Mouse (Mus musculus): ENCODE measurements around the gene Ssu72. TPM values are rescaled to one million over a fixed set of nuclear protein-coding genes. Genes with fewer than 3 reads are reported as not detected.

Gene Ssu72
- total RNA-seq (2012; rRNA removed), result 169 and 172 TPM in 2 replicates
- total RNA-seq (2014; rRNA removed), result 245 TPM in 2 replicates
- 140 and 160 TPM in 2 replicates for polyA plus RNA-seq (2012; ENCODE audit: insufficient read length, low read depth)

DNA sequence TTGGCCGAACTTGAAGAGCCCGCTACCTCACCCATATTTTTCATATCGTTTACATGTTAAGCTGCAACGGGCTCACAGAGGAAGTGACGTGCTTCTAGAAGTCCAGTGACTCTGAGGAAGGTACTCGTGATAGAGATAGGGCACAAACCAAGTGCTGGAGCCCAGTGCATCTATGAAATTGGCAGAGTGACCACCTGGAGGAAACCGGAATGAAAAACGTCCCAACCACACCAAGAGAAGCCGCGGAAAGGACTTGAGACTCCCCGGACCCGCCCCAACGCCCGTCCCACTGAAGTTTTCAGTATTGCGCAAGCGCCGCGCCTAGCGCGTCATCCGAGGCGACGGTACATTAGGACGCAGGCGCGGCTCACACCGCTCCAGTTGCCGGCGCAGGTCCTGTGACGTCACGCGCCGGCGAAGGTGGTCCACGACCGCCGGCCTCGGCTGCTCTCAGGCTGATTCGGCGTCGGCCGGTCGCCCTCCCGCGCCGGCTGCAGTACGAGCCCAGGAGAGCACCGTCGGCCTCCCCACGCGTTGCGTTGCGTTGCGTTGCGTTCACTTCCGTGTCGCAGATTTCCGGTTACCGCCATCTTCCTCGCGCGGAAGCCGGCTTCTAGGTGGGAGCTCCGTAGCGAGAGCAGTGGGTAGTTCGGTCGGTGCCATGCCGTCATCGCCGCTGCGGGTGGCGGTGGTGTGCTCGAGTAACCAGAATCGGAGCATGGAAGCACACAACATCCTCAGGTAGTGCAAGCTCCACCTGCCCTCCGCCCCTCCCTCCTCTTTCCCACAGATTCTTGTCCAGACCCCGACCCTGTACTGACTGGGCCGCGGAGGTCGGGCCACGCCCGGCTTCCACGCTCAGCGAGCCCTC lies at the start of gene Ssu72:
Gene Ssu72 (plus strand): TSS at position 80 of the 871 bp plus-strand sequence.
- in situ Hi-C loops (cut with MboI; ENCODE audit: low pct_ligation_motif_present, low pct_unique_long_range_greater_than_20kb, low sequenced_read_pairs) (no loop called here), dilution Hi-C loops (cut with MboI; ENCODE audit: extremely low pct_ligation_motif_present, extremely low pct_unique_long_range_greater_than_20kb, low sequenced_read_pairs) (no loop called here)
- H3K36me3 ChIP-seq (replicated peaks in 1 of 2; ENCODE audit: control insufficient read depth in 1 of 2, insufficient read depth in 1 of 2, low read length in 1 of 2), result peaks cover 0 to 16% of the 10 kb centered on the region in 2 experiments
- peaks cover 40% of the 10 kb centered on the region for H3K79me2 ChIP-seq (replicated peaks; ENCODE audit: control insufficient read depth, extremely low read depth, insufficient read depth, poor library complexity, severe bottlenecking)
- peak within 1 kb of the TSS; percentile 83; the same call in 1 of the 2 replicates for H3K4me2 ChIP-seq (ENCODE audit: insufficient read depth, low read depth, poor library complexity, severe bottlenecking)
- DNase-seq (ENCODE audit: extremely low read depth), result peak; percentile 92
- peak within 1 kb of the TSS; percentile 72 for H3K9ac ChIP-seq (ENCODE audit: insufficient read depth, low read depth)
- H3K4me3 ChIP-seq (replicated peaks in 1 of 3; ENCODE audit: low read depth in 2 of 3, low read length in 2 of 3, poor library complexity in 1 of 3), result peak within 1 kb of the TSS; percentile 82 to 96 (median 94)
- H3K9me3 ChIP-seq (replicated peaks; ENCODE audit: low read length), result no peaks in the 10 kb centered on the region
- no peak; the same call in 1 of the 2 replicates for TF ChIP-seq RCOR1 (conservative IDR thresholded peaks at IDR 0.05; ENCODE audit: low read depth, low read length)
- TF ChIP-seq NRF1 (IDR thresholded peaks at IDR 0.05; ENCODE audit: low read depth, low read length), result peak; percentile 93
- peak; percentile 73 for TF ChIP-seq GABPA (IDR thresholded peaks at IDR 0.05; ENCODE audit: insufficient replicate concordance, low read depth, low read length)
- TF ChIP-seq NELFE (IDR thresholded peaks at IDR 0.05; ENCODE audit: low read depth, low read length), result peak; percentile 74
- TF ChIP-seq PAX5 (IDR thresholded peaks at IDR 0.05; ENCODE audit: low read length), result no peak
- TF ChIP-seq TBP (conservative IDR thresholded peaks at IDR 0.05; ENCODE audit: low read depth, low read length), result peak; percentile 46; the same call in 1 of the 2 replicates
- TF ChIP-seq IRF4 (IDR thresholded peaks at IDR 0.05; ENCODE audit: low read depth, low read length), result peak; percentile 21; the same call in 1 of the 2 replicates
- peak; percentile 81 for TF ChIP-seq POLR2A (IDR thresholded peaks at IDR 0.05; ENCODE audit: low read depth, low read length)
- TF ChIP-seq ETS1 (conservative IDR thresholded peaks at IDR 0.05; ENCODE audit: low read depth, low read length), result peak; percentile 54
- TF ChIP-seq POLR2AphosphoS2 (IDR thresholded peaks at IDR 0.05; ENCODE audit: low read depth, low read length), result peak; percentile 31; the same call in 1 of the 2 replicates
- peak; percentile 90 for TF ChIP-seq HCFC1 (IDR thresholded peaks at IDR 0.05; ENCODE audit: low read depth, low read length)
- TF ChIP-seq SIN3A (IDR thresholded peaks at IDR 0.05; ENCODE audit: low read length), result peak; percentile 87
- no peak; the same call in 1 of the 2 replicates for TF ChIP-seq USF1 (IDR thresholded peaks at IDR 0.05; ENCODE audit: low read depth, low read length)
- no peak for TF ChIP-seq ZKSCAN1 (IDR thresholded peaks at IDR 0.05; ENCODE audit: borderline replicate concordance, low read depth, low read length)
- TF ChIP-seq CHD2 (IDR thresholded peaks at IDR 0.05; ENCODE audit: low read length), result 0 out of 2 replicates have a peak, but pooled peaks have one; percentile 19
- peak; percentile 69 for TF ChIP-seq TCF12 (IDR thresholded peaks at IDR 0.05; ENCODE audit: low read depth, low read length)
- TF ChIP-seq MAZ (IDR thresholded peaks at IDR 0.05; ENCODE audit: low read depth, low read length), result peak; percentile 62; the same call in 1 of the 2 replicates
- TF ChIP-seq EP300 (IDR thresholded peaks at IDR 0.05; ENCODE audit: low read length), result no peak
- peak; percentile 63; the same call in 1 of the 2 replicates for TF ChIP-seq MEF2A (IDR thresholded peaks at IDR 0.05; ENCODE audit: borderline replicate concordance, low read depth, low read length)
- peak; percentile 97 for TF ChIP-seq ELF1 (IDR thresholded peaks at IDR 0.05; ENCODE audit: low read depth, low read length)
- 0 out of 2 replicates have a peak, but pooled peaks have one; percentile 2 for TF ChIP-seq JUN (IDR thresholded peaks at IDR 0.05; ENCODE audit: insufficient read depth, low read depth, low read length)
- 0 out of 2 replicates have a peak, but pooled peaks have one; percentile 54 for TF ChIP-seq E2F4 (IDR thresholded peaks at IDR 0.05; ENCODE audit: insufficient replicate concordance, low read depth, low read length)
- TF ChIP-seq UBTF (IDR thresholded peaks at IDR 0.05; ENCODE audit: low read depth, low read length), result no peak
- peak; percentile 67; the same call in 1 of the 2 replicates for TF ChIP-seq ZMIZ1 (IDR thresholded peaks at IDR 0.05; ENCODE audit: low read depth, low read length)
- peak; percentile 80; the same call in 1 of the 2 replicates for TF ChIP-seq KAT2A (IDR thresholded peaks at IDR 0.05; ENCODE audit: insufficient replicate concordance, low read length)
- no peak for TF ChIP-seq USF2 (conservative IDR thresholded peaks at IDR 0.05; ENCODE audit: low read depth, low read length)
- peaks cover 3 to 45% of the 10 kb centered on the region in 2 experiments; a peak in 3 of 4 replicates for H3K4me1 ChIP-seq (ENCODE audit: control insufficient read depth in 1 of 2, insufficient read depth in 2 of 2)
- H3K27ac ChIP-seq (ENCODE audit: insufficient read depth, low read depth), result peak within 1 kb of the TSS; percentile 93
- no peaks in the 10 kb centered on the region for H3K27me3 ChIP-seq (replicated peaks)
